Mouse (Mus musculus) liver, embryonic 14.5 days (tissue): ENCODE data around the gene Fkbp8. TPM values are rescaled to one million over a fixed set of nuclear protein-coding genes. Genes with fewer than 3 reads are reported as not detected.
A peak's percentile ranks its signal among the peaks of the same experiment; 100 is the strongest.

Experiments used
- ATAC-seq: fragments of 200-750 bp; cut with Nextera tagmentation; 2 replicates; pipeline ENCODE4 v1.8.0; 2017; ENCODE audit warnings: moderate number of reproducible peaks, mild to moderate bottlenecking, moderate library complexity; ENCODE audit not compliant: insufficient read depth
- DNase-seq, 3 experiments: peaks; one replicate each; pipeline ENCODE4 v3.0.0-alpha.2; 2012 to 2013; ENCODE audit warnings: low read depth in 3 of 3, low spot score in 3 of 3
- H3K27ac ChIP-seq: fragments of 300-500 bp; sonication (generic); 2 replicates; pipeline ENCODE4 v1.5.1; 2014; ENCODE audit warnings: moderate library complexity, mild to moderate bottlenecking, control low read depth, inconsistent platforms
- H3K27me3 ChIP-seq: fragments of 300-500 bp; sonication (generic); 2 replicates; pipeline ENCODE4 v1.6.1; 2014; ENCODE audit warnings: mild to moderate bottlenecking, low read length, moderate library complexity; ENCODE audit not compliant: control insufficient read depth, insufficient read depth
- H3K36me3 ChIP-seq: fragments of 300-500 bp; sonication (generic); replicated peaks from 2 replicates; pipeline ENCODE4 v1.6.1; 2014; ENCODE audit warnings: low read depth; ENCODE audit not compliant: control insufficient read depth, insufficient read depth
- H3K4me1 ChIP-seq, 2 experiments: fragments of 200-500 bp in 1 of 2; fragments of 300-500 bp in 1 of 2; sonication (generic) in 1 of 2; replicated peaks; 2 replicates each; pipeline ENCODE4 v1.6.1; 2012 to 2014; ENCODE audit warnings: antibody characterized with exemption in 1 of 2, inconsistent platforms in 1 of 2, low read length in 1 of 2; ENCODE audit not compliant: control insufficient read depth in 2 of 2, insufficient read depth in 2 of 2
- H3K4me2 ChIP-seq: fragments of 300-500 bp; sonication (generic); 2 replicates; pipeline ENCODE4 v1.6.1; 2014; ENCODE audit warnings: low read depth, mild to moderate bottlenecking, control low read depth, moderate library complexity
- H3K4me3 ChIP-seq, 2 experiments: fragments of 200-500 bp in 1 of 2; fragments of 300-500 bp in 1 of 2; sonication (generic) in 1 of 2; 2 replicates each; pipeline ENCODE4 v1.5.1; 2012 to 2014; ENCODE audit warnings: low read depth in 2 of 2, low read length in 2 of 2, mild to moderate bottlenecking in 2 of 2, control low read depth in 1 of 2, inconsistent platforms in 1 of 2, moderate library complexity in 1 of 2; ENCODE audit not compliant: insufficient read depth in 1 of 2
- H3K9ac ChIP-seq: fragments of 300-500 bp; sonication (generic); replicated peaks from 2 replicates; pipeline ENCODE4 v1.6.1; 2014; ENCODE audit warnings: mild to moderate bottlenecking, control low read depth, moderate library complexity
- H3K9me3 ChIP-seq: fragments of 300-500 bp; sonication (generic); 2 replicates; pipeline ENCODE4 v1.6.1; 2016; ENCODE audit warnings: low read length, mixed read lengths; ENCODE audit not compliant: control insufficient read depth
- CTCF ChIP-seq: IDR thresholded peaks from 2 replicates; pipeline ENCODE4 v1.5.1; 2016; ENCODE audit warnings: antibody characterized with exemption, low read depth, control low read depth
- EP300 ChIP-seq: IDR thresholded peaks from 2 replicates; pipeline ENCODE4 v1.6.1; 2016; ENCODE audit warnings: antibody characterized with exemption, low read depth
- WGBS: fragments of 180-500 bp; shearing (Covaris S2); extraction: QIAGEN DNeasy Blood & Tissue Kit; methylation state at CpG from one replicate; pipeline ENCODE4 v1.1.7; 2014; ENCODE audit not compliant: insufficient replicate concordance; 5-methylcytosine and 5-hydroxymethylcytosine counted together
- polyA plus RNA-seq, 2 experiments: library from polyadenylated mRNA; depleted of rRNA in 1 of 2; stranded (reverse) in 1 of 2; unstranded in 1 of 2; fragments of >200 nt; fragmentation: Nextera tagmentation in 1 of 2; extraction: Ambion mirVana in 1 of 2; gene quantifications; 2 replicates each; pipeline versions ENCODE4 v1.2.1 to v1.2.3; 2012 to 2014

The Fkbp8 gene
- polyA plus RNA-seq, 2 experiments: 114 to 149 TPM

DNA sequence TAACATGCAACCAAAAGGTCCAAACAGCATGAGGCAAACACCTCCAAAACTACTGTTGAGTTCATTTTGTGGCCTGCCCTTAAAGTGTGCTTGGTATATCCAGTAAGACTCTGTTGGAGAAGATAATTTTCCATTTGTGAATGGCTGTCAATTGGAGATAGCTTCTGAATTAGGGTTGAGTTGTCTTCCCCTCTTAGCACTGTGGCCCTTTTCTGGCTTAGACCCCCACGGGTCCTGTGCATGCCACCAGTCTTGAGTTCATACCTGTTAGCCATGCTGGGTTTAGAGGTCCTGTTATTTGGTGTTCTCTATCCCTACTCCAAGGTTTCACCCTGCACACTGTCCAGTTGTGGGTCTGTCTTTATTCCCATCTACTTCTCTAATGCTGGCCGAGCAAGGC lies 15.8 kb upstream of the Fkbp8 start:
- Histone ChIP-seq H3K4me1 (peaks cover 22 to 26% of the 10 kb centered on the region in 2 experiments), H3K9me3 (no peaks in the 10 kb centered on the region), H3K4me3 (peak overlapping the region in 1 of 2 experiments; percentile 64; a peak in 2 of 4 replicates), H3K27me3 (no peaks in the 10 kb centered on the region), H3K9ac (peak overlapping the region; percentile 96), H3K4me2 (peak overlapping the region; percentile 92), H3K27ac (peak overlapping the region; percentile 91), H3K36me3 (peaks cover 43% of the 10 kb centered on the region)
- ATAC-seq (no peak), DNase-seq (no peak)
- TF ChIP-seq CTCF: no peak
- TF ChIP-seq EP300: no peak
- WGBS: 68% methylated on average over 2 of the region's 2 CpGs

DNA sequence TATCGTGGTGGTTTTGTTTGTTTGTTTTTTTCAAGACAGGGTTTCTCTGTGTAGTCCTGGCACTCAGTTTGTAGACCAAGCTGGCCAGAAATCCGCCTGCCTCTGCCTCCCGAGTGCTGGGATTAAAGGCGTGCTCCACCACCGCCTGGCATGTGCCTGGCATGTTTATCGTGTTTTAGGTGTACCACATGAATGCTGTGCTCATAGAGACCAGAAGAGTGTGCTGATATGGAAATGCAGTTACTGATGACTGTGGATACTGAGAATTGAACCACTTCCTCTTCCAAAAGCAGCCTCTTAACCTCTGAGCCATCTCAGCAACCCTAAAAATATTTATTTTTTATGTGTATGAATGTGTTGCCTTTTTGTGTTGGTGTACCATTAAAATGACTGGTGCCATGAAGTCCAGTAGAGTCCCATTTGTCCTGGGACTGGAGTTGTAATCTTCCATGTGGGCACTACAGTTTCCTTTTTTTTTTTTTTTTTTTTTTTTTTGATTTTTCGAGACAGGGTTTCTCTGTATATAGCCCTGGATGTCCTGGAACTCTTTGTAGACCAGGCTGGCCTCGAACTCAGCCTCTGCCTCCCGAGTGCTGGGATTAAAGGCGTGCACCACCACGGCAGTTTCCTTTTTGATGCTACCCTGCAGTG lies 15.1 kb upstream of the Fkbp8 start:
- WGBS: 59% methylated on average over 11 of the region's 11 CpGs
- peaks cover 39% of the 10 kb centered on the region for H3K36me3 ChIP-seq
- DNase-seq: no peak
- H3K9me3 ChIP-seq: no peaks in the 10 kb centered on the region
- no peak overlapping the region for H3K9ac ChIP-seq
- H3K4me2 ChIP-seq: peak overlapping the region; percentile 92
- ATAC-seq: no peak
- H3K4me1 ChIP-seq: peaks cover 22 to 24% of the 10 kb centered on the region in 2 experiments
- peak overlapping the region in 1 of 2 experiments; percentile 64; a peak in 2 of 4 replicates for H3K4me3 ChIP-seq
- no peak for TF ChIP-seq CTCF
- peak; percentile 45; the same call in 1 of the 2 replicates for TF ChIP-seq EP300
- H3K27me3 ChIP-seq: no peaks in the 10 kb centered on the region
- peak overlapping the region; percentile 91 for H3K27ac ChIP-seq

DNA sequence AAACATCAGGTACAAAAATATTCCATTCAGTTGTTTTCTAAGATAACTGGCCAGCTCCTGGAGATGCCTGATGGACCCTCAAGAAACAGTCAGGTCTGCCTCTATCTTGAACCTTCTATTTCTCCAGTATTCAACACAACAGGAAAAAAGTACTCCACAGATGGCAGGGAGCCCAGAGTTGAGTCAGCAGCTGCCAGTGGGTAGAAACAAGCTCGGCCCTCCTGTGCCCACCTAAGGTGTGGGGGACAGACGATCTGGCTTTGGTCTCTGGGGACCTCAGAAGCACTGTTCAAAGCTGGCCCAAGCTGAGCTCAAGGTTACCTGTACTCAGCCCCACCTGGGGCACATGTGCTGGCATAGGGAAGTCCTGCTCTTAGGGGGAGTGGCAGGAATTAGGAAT lies 14.1 kb upstream of the Fkbp8 start:
- Histone ChIP-seq H3K27ac (no peak overlapping the region), H3K4me2 (no peak overlapping the region), H3K36me3 (peaks cover 30% of the 10 kb centered on the region), H3K9me3 (no peaks in the 10 kb centered on the region), H3K4me1 (peaks cover 22 to 26% of the 10 kb centered on the region in 2 experiments), H3K4me3 (no peak overlapping the region), H3K9ac (no peak overlapping the region), H3K27me3 (no peaks in the 10 kb centered on the region)
- TF ChIP-seq EP300: no peak
- no peak for TF ChIP-seq CTCF
- no peak for ATAC-seq
- DNase-seq: no peak
- WGBS: 68% methylated on average over 2 of the region's 2 CpGs

DNA sequence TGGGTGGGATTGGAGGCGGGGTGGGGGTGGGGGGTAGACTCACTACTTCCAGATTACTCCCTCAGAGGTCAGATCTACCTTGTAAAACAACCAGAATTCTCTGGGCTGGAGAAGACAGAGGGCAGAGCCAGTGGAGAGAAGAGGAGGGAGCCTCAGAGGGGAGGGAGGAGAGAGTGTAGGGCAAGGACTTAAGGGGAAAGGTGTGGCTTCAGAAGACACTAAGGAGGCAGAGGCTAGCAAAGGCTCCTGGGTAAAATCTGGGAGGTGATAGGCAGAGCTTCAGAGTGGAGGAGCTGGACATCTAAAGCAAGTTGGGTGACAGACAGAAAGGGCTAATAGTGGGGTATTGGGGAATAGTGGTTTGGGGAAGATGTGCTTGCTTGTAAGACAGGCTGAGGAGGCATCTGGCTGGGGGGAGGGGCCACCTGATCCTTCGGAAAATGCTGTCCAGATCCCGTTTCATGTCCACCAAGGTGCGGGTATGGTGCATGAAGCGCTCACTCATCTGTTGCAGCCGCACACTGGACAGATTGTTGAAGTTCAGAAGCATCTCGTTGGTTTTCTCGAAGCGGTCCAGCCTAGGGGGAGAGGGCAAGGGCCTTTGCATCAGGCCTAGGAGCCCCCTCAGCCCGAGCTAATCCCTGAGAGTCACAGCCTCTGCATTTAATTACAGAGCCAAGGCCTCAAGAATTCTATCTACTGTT lies 9.4 kb upstream of the Fkbp8 start:
- TF ChIP-seq CTCF (no peak), EP300 (no peak)
- Histone ChIP-seq H3K4me1 (peaks cover 0 to 11% of the 10 kb centered on the region in 2 experiments; a peak in 2 of 4 replicates), H3K9me3 (no peaks in the 10 kb centered on the region), H3K27me3 (no peaks in the 10 kb centered on the region), H3K36me3 (peaks cover 19% of the 10 kb centered on the region), H3K9ac (no peak overlapping the region), H3K27ac (no peak overlapping the region), H3K4me2 (no peak overlapping the region), H3K4me3 (no peak overlapping the region)
- WGBS: 77% methylated on average over 10 of the region's 10 CpGs
- ATAC-seq (no peak), DNase-seq (no peak)

DNA sequence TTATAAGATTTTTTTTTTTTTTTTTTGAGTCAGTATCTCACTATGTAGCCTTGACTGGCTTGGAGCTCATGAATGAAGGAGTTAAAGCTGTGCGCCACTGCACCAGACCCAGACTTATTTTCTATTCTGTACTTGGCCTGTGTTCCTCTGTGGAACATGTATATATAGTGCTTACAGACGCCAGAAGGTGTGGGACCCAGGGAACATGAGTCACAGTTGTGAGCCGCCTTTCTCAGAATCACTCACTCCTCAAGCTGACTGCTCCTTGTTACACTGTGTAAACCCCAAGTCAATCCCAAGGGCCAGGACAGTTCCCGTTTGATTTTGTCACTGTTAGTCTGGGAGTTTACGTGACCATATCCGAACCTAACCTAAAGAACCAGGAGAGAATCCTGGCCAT lies 8.5 kb upstream of the Fkbp8 start:
- Histone ChIP-seq H3K4me3 (no peak overlapping the region), H3K36me3 (peaks cover 10% of the 10 kb centered on the region), H3K9ac (no peak overlapping the region), H3K4me1 (peaks cover 6 to 18% of the 10 kb centered on the region in 2 experiments), H3K9me3 (no peaks in the 10 kb centered on the region), H3K27me3 (no peaks in the 10 kb centered on the region), H3K27ac (no peak overlapping the region), H3K4me2 (no peak overlapping the region)
- ATAC-seq (no peak), DNase-seq (no peak)
- TF ChIP-seq EP300: no peak
- no peak for TF ChIP-seq CTCF
- 80% methylated on average over 6 of the region's 6 CpGs for WGBS
